Mouse (Mus musculus) intestine, embryonic 16.5 days (tissue): ENCODE measurements around the gene Crybg1. TPM values are rescaled to one million over a fixed set of nuclear protein-coding genes. Genes with fewer than 3 reads are reported as not detected.

Experiments
- ATAC-seq: fragments of 200-750 bp; cut with Nextera tagmentation; 2 replicates; pipeline ENCODE4 v1.8.0; 2017; ENCODE audit warnings: moderate TSS enrichment, moderate library complexity
- H3K27ac ChIP-seq: fragments of 300-500 bp; sonication (generic); 2 replicates; pipeline ENCODE4 v1.5.1; 2014; ENCODE audit warnings: mild to moderate bottlenecking, low read length
- H3K27me3 ChIP-seq: fragments of 300-500 bp; sonication (generic); replicated peaks from 2 replicates; pipeline ENCODE4 v1.6.1; 2014; ENCODE audit warnings: low read length, control low read depth, mixed read lengths; ENCODE audit not compliant: control insufficient read depth, insufficient read depth
- H3K36me3 ChIP-seq: fragments of 300-500 bp; sonication (generic); 2 replicates; pipeline ENCODE4 v1.6.1; 2014; ENCODE audit warnings: low read length, control low read depth; ENCODE audit not compliant: control insufficient read depth, insufficient read depth
- H3K4me1 ChIP-seq: fragments of 300-500 bp; sonication (generic); 2 replicates; pipeline ENCODE4 v1.6.1; 2014; ENCODE audit warnings: low read length, control low read depth, mixed read lengths; ENCODE audit not compliant: control insufficient read depth, insufficient read depth
- H3K4me2 ChIP-seq: fragments of 300-500 bp; sonication (generic); 2 replicates; pipeline ENCODE4 v1.6.1; 2014; ENCODE audit warnings: low read depth, low read length, control low read depth
- H3K4me3 ChIP-seq: fragments of 300-500 bp; sonication (generic); 2 replicates; pipeline ENCODE4 v1.5.1; 2014; ENCODE audit warnings: mild to moderate bottlenecking, low read length
- H3K9ac ChIP-seq: fragments of 300-500 bp; sonication (generic); 2 replicates; pipeline ENCODE4 v1.6.1; 2014; ENCODE audit warnings: low read depth, low read length
- H3K9me3 ChIP-seq: fragments of 300-500 bp; sonication (generic); 2 replicates; pipeline ENCODE4 v1.6.1; 2016; ENCODE audit warnings: low read length, control low read depth; ENCODE audit not compliant: control insufficient read depth
- WGBS: fragments of 180-500 bp; shearing (Covaris S2); extraction: QIAGEN DNeasy Blood & Tissue Kit; methylation state at CpG from one replicate; pipeline ENCODE4 v1.1.7; 2014; 5-methylcytosine and 5-hydroxymethylcytosine counted together
- polyA plus RNA-seq: library from polyadenylated mRNA; unstranded; fragments of >200 nt; fragmentation: Nextera tagmentation; extraction: Ambion mirVana; gene quantifications from 2 replicates; pipeline ENCODE4 v1.2.1, GENCODE M21; 2015

The Crybg1 gene
- polyA plus RNA-seq, 1 experiment from 2014 or later = 0.72 TPM

- 0 out of 2 replicates have a peak, but pooled peaks cover 3% of the 10 kb centered on the region for H3K4me1 ChIP-seq
- WGBS = 67% methylated on average over 12 of the region's 12 CpGs
- no peak for ATAC-seq
- H3K36me3 ChIP-seq = no peaks in the 10 kb centered on the region
- H3K4me2 ChIP-seq = no peak overlapping the region
- no peak overlapping the region for H3K27ac ChIP-seq
- no peak overlapping the region for H3K4me3 ChIP-seq
- H3K9me3 ChIP-seq = no peaks in the 10 kb centered on the region
- no peak overlapping the region for H3K9ac ChIP-seq
- no peaks in the 10 kb centered on the region for H3K27me3 ChIP-seq
Observed at GRCm38 (mm10) chr10:44112005-44112675, 36.5 kb downstream of the Crybg1 start.

GRCm38 (mm10) chr10:44111168-44111567 lies 37.5 kb downstream of the Crybg1 start:
- ATAC-seq = peak; percentile 41
- Histone ChIP-seq H3K27ac (0 out of 2 replicates have a peak overlapping the region, but pooled peaks have one; percentile 18), H3K4me3 (no peak overlapping the region), H3K4me2 (no peak overlapping the region), H3K9me3 (no peaks in the 10 kb centered on the region), H3K36me3 (no peaks in the 10 kb centered on the region), H3K9ac (no peak overlapping the region), H3K4me1 (0 out of 2 replicates have a peak, but pooled peaks cover 3% of the 10 kb centered on the region), H3K27me3 (no peaks in the 10 kb centered on the region)
- 79% methylated on average over 10 of the region's 10 CpGs for WGBS

GRCm38 (mm10) chr10:44110460-44110859 lies 38.2 kb downstream of the Crybg1 start:
- Histone ChIP-seq H3K4me3 (no peak overlapping the region), H3K27me3 (no peaks in the 10 kb centered on the region), H3K9ac (no peak overlapping the region), H3K27ac (no peak overlapping the region), H3K36me3 (no peaks in the 10 kb centered on the region), H3K4me2 (no peak overlapping the region), H3K9me3 (no peaks in the 10 kb centered on the region), H3K4me1 (0 out of 2 replicates have a peak, but pooled peaks cover 3% of the 10 kb centered on the region)
- ATAC-seq = peak; percentile 76

GRCm38 (mm10) chr10:44094794-44095193 lies 53.9 kb downstream of the Crybg1 start:
- H3K9me3 ChIP-seq = peaks cover 4% of the 10 kb centered on the region; the same call in 1 of the 2 replicates

GRCm38 (mm10) chr10:44091757-44092156 lies 56.9 kb downstream of the Crybg1 start:
- no peaks in the 10 kb centered on the region for H3K36me3 ChIP-seq
- no peak for ATAC-seq
- no peaks in the 10 kb centered on the region for H3K4me1 ChIP-seq
- H3K4me3 ChIP-seq = no peak overlapping the region
- H3K4me2 ChIP-seq = no peak overlapping the region
- H3K9me3 ChIP-seq = peaks cover 4% of the 10 kb centered on the region; the same call in 1 of the 2 replicates
- 92% methylated on average over 2 of the region's 2 CpGs for WGBS
- no peak overlapping the region for H3K27ac ChIP-seq
- no peaks in the 10 kb centered on the region for H3K27me3 ChIP-seq
- H3K9ac ChIP-seq = no peak overlapping the region

More at GRCm38 (mm10) chr10:44094794-44095193, 53.9 kb downstream of the Crybg1 start:
- no peak overlapping the region for H3K9ac ChIP-seq
- H3K36me3 ChIP-seq = no peaks in the 10 kb centered on the region
- ATAC-seq = no peak
- 65% methylated on average over 2 of the region's 2 CpGs for whole genome bisulfite sequencing
- no peak overlapping the region for H3K27ac ChIP-seq
- H3K27me3 ChIP-seq = no peaks in the 10 kb centered on the region
- no peak overlapping the region for H3K4me3 ChIP-seq
- no peak overlapping the region for H3K4me2 ChIP-seq
- no peaks in the 10 kb centered on the region for H3K4me1 ChIP-seq

- WGBS = 73% methylated on average over 6 of the region's 6 CpGs
- Histone ChIP-seq H3K27ac (no peak overlapping the region), H3K36me3 (no peaks in the 10 kb centered on the region), H3K9me3 (no peaks in the 10 kb centered on the region), H3K4me3 (no peak overlapping the region), H3K27me3 (no peaks in the 10 kb centered on the region), H3K4me2 (no peak overlapping the region), H3K4me1 (no peaks in the 10 kb centered on the region), H3K9ac (no peak overlapping the region)
- no peak for ATAC-seq
Observed at GRCm38 (mm10) chr10:44080351-44080750, 68.3 kb downstream of the Crybg1 start.

- WGBS = 47% methylated on average over 6 of the region's 6 CpGs
- Histone ChIP-seq H3K36me3 (no peaks in the 10 kb centered on the region), H3K27me3 (no peaks in the 10 kb centered on the region), H3K9ac (no peak overlapping the region), H3K27ac (no peak overlapping the region), H3K4me3 (no peak overlapping the region), H3K4me1 (no peaks in the 10 kb centered on the region), H3K9me3 (no peaks in the 10 kb centered on the region), H3K4me2 (no peak overlapping the region)
- ATAC-seq = no peak
Observed at GRCm38 (mm10) chr10:44078799-44079521, 69.7 kb downstream of the Crybg1 start.

GRCm38 (mm10) chr10:44071095-44071494 lies 77.6 kb downstream of the Crybg1 start:
- Histone ChIP-seq H3K4me1 (no peaks in the 10 kb centered on the region; the same call in 1 of the 2 replicates), H3K36me3 (no peaks in the 10 kb centered on the region), H3K27ac (no peak overlapping the region), H3K9ac (no peak overlapping the region), H3K27me3 (no peaks in the 10 kb centered on the region), H3K4me3 (no peak overlapping the region), H3K9me3 (no peaks in the 10 kb centered on the region), H3K4me2 (no peak overlapping the region)
- 5% methylated on average over 4 of the region's 4 CpGs for WGBS
- ATAC-seq = peak; percentile 79

GRCm38 (mm10) chr10:44069131-44069530 lies 79.5 kb downstream of the Crybg1 start:
- peak; percentile 76 for ATAC-seq
- WGBS = 62% methylated on average over 7 of the region's 7 CpGs
- no peaks in the 10 kb centered on the region for H3K27me3 ChIP-seq

More at GRCm38 (mm10) chr10:44069131-44069530, 79.5 kb downstream of the Crybg1 start:
- H3K4me1 ChIP-seq = no peaks in the 10 kb centered on the region; the same call in 1 of the 2 replicates
- no peak overlapping the region for H3K9ac ChIP-seq
- H3K4me2 ChIP-seq = no peak overlapping the region
- no peaks in the 10 kb centered on the region for H3K36me3 ChIP-seq
- no peak overlapping the region for H3K27ac ChIP-seq
- H3K9me3 ChIP-seq = no peaks in the 10 kb centered on the region
- no peak overlapping the region for H3K4me3 ChIP-seq
